Mouse (Mus musculus) large intestine, adult 2 months (tissue): ENCODE measurements around the gene Krtap5-4. TPM values are rescaled to one million over a fixed set of nuclear protein-coding genes. Genes with fewer than 3 reads are reported as not detected.
"Not testable (repeated sequence)": the region's sequence is repeated elsewhere in the genome, so short reads cannot be mapped to it uniquely, and the experiment has no call there.

Source experiments
- DNase-seq: peaks from one replicate; pipeline ENCODE4 v3.0.0-alpha.2; 2012; ENCODE audit warnings: low read depth, low spot score
- whole genome bisulfite sequencing: fragments of 180-500 bp; shearing (Covaris S2); methylation state at CpG from one replicate; pipeline ENCODE4 v1.1.7; 2018; 5-methylcytosine and 5-hydroxymethylcytosine counted together
- polyA plus RNA-seq: library from polyadenylated mRNA; depleted of rRNA; stranded (reverse); fragments of >200 nt; gene quantifications from 2 replicates; pipeline ENCODE4 v1.2.3, GENCODE M21; 2012

Gene Krtap5-4
- polyA plus RNA-seq, 1 experiment: not detected

DNA sequence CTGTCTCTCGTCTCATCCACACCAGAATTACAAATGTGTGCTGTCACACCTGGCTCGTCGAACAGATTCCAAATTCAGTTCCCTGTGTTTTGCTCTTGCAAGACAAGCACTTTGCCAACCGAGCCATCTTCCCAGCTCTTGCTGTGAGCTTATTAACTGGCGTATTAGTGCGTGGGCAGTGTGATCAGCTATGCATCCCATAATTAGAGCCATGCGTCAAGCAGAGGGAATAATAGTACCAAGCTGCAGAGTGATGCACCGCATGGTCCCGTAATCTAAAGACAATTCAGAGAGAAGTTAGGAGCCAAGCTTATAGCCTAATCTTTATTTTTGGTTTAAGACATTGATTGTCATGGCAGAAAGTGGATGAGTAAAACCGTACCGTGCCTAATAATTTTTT, 15.8 kb downstream of the Krtap5-4 start:
- no peak for DNase-seq
- WGBS: 83% methylated on average over 11 of the region's 11 CpGs

DNA sequence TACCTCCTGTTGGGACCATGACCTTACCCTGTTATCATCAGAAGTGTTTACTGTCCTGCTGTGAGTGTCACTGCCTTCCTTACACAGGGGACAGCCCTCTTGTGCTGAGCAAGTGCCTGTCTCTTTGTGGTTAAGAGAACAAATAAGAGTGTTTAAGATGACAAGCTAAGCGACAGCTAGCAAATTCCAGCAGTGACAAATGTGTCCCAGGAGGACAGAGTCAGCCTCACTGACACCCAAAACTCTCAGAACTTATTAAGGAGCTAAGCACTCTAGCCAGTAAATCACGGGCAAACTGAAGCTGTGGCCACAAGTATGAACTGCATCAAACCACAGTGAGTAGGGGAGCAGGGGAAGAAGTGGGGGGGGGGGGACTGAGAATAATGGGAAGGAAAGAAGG, 17.6 kb downstream of the Krtap5-4 start:
- WGBS: 40% methylated on average over 2 of the region's 2 CpGs
- DNase-seq: no peak

GRCm38 (mm10) chr7:142321637-142322306, 18.4 kb downstream of the Krtap5-4 start:
- 80% methylated on average over 7 of the region's 10 CpGs for WGBS

GRCm38 (mm10) chr7:142322641-142323040, 19.3 kb downstream of the Krtap5-4 start:
- 83% methylated on average over 6 of the region's 6 CpGs for WGBS
- no peak for DNase-seq

More at GRCm38 (mm10) chr7:142321637-142322306, 18.4 kb downstream of the Krtap5-4 start:
- not testable (repeated sequence) for DNase-seq

DNA sequence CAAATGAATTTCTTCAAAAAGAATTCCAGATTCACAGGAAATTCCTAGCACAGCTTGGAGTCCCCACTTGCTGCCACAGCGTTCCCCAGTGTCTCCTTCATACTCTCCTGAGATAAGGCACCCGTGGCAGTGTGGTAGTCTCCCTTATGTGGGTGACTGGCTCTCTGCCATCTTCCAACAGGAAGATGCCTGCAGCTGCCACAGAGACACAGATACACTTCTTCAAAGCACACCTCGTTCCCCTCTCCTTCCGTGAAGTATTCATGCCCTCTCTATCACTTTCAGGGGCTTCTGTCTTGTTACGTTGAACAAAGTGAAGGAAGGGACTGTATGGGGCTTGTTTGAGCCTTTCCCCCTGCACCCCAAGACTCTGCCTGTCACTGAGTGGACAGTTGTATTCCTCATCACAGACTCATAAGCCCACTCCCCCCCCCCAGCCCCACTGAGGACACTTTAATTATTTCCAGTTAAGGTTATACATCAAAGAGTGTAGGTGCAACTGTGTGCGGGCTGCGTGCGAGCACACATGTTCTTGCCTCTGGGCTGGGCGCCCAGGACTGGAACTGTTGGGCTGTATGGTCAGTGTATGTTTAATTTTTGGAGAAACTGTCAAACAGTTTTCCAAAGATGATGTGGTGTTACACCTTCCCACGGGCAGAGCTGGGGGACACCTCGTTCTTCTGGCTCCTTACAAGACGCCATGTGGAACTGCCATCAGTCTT, 20.2 kb downstream of the Krtap5-4 start:
- 83% methylated on average over 12 of the region's 12 CpGs for WGBS

DNA sequence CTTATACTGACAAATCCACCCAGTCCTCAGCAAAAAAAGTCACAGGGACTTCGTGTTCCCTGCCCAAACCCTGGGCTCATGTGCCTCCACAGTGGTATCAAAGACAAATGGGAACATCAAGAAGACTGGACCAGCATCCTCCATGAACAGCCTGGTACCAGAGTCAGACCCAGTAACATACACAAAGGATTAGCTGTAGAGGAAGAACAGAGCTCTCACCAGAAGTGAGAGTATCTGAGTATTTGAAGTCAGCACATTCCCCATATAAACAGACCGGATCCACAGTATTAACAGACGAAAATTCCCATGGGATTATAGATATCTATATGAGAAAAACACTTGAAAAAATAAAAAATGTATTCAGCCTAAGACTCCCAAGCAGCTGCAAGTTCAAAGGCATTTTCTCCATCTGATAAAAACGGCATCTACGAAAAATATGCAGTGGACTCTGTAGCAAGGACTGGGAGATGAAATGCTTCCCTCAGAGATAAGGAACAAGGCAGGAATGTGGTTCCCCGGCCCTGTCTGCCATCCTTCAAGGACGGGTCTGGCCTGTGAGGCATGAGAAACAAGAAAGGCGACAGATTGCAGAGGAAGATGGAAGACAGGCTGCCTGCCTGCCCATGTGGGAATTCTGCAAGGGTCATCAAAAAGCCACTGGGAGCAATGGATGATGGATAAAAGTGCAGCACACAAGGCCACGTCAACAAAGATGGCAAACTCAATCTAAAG, 23.5 kb downstream of the Krtap5-4 start:
- WGBS: 50% methylated on average over 9 of the region's 9 CpGs
- DNase-seq: no peak

More for the DNA sequence above, 20.2 kb downstream of the Krtap5-4 start:
- DNase-seq: no peak

GRCm38 (mm10) chr7:142328507-142328906, 25.2 kb downstream of the Krtap5-4 start:
- WGBS: 54% methylated on average over 3 of the region's 3 CpGs
- no peak for DNase-seq

DNA sequence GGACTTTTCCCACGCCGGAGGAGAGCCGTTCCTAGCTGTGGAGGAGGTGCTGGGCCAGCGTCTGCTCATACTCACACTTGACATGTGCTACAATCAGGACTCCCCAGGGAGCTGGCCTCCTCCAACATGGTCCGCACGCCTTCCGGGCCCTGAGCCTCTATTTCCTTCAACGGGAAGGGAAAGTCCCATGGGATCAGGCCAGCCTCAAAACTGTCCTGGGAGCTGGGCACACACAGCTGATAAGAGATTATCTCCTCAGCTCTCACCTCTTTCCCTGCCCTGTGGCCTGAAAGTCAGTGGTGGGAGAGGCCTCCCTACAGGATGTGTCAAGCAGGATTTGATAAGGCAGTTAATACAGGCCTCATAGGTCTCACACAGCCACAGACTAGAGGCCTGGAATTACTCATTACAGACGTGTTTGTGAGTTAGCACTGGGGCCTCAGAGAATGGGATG, 26.9 kb downstream of the Krtap5-4 start:
- 65% methylated on average over 9 of the region's 9 CpGs for WGBS
- DNase-seq: no peak

DNA sequence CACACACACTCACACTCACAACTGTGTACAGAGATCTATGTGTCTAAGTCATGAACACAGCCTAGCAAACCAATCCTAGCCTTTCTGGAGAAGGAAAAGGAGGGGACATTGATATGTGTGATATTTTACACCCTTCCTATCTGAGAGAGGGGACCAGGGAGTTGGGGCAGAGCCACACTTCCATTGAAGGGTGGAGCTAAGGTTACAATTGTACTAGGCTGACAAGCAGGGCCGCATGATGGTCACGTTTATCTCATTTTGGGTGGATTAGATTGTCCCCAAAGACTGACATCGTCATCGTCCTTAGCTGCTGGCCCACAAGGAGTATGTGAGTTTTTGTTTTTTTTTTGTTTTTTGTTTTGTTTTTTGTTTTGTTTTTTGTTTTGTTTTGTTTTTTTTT, 27.9 kb downstream of the Krtap5-4 start:
- 87% methylated on average over 4 of the region's 4 CpGs for WGBS

GRCm38 (mm10) chr7:142332741-142333140, 29.4 kb downstream of the Krtap5-4 start:
- DNase-seq: not testable (repeated sequence)
- WGBS: 90% methylated on average over 5 of the region's 9 CpGs

More for the DNA sequence above, 27.9 kb downstream of the Krtap5-4 start:
- DNase-seq: no peak

DNA sequence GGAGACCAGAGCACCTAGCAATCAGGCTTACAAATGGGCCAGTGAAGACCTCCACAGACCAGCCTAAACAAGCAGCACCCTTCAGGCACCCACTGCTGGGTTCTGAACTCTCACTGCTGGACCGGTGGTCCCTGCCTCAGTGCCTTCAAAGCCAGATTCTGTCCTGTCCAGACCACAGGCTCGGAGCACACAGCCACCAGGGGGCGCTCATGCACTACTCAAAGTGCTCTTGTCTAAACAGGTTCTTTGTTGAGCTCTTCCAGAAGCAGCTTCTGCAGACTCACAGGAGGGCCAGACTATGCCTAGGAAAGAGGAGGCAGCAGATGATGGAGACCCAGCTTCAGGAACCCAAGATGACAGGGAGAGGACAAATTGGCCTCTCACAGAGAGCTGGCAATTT, 30.9 kb downstream of the Krtap5-4 start:
- WGBS: 1% methylated on average over 3 of the region's 3 CpGs
- peak; percentile 55 for DNase-seq

- no peak for DNase-seq
- 82% methylated on average over 8 of the region's 8 CpGs for WGBS
Measured at GRCm38 (mm10) chr7:142335151-142335550, 31.8 kb downstream of the Krtap5-4 start.

DNA sequence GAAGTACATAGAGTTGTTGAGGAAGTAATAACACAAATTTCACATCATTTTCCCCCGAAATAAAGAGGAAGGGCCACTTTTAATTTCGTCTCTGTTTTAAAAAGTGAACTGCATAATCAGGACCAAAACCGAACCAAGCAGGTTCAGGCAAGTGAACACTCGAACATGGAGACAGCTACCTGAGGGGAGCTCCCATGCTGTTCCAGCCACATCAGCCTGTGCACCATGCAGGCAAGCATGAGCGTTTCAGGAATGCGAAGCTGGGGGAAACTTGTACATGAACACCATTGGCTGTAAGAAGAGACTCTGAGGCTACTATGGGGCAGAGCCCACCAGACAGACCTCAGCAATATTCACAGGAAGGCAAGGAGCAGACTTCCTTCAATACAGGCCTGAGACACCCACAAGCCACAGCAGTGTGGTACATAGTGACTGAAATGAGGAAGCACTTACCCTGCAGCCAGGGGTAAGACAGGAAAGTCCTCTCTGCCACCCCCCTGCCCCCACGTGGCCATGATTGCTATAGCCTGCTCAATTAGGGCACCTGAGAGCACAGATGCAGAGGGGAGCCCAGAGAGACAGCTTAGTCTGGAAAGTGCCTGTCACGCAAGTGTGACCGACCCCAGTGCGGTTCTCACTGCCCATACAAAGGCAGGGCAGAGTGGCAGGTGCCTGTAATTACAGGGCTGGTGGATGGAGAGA, 37.1 kb downstream of the Krtap5-4 start:
- WGBS: 63% methylated on average over 10 of the region's 10 CpGs
- DNase-seq: no peak

GRCm38 (mm10) chr7:142341564-142342246, 38.4 kb downstream of the Krtap5-4 start:
- no peak for DNase-seq

GRCm38 (mm10) chr7:142342247-142342640, 38.9 kb downstream of the Krtap5-4 start:
- 69% methylated on average over 3 of the region's 3 CpGs for WGBS
- DNase-seq: no peak

More at GRCm38 (mm10) chr7:142341564-142342246, 38.4 kb downstream of the Krtap5-4 start:
- WGBS: 31% methylated on average over 10 of the region's 10 CpGs

- 58% methylated on average over 4 of the region's 4 CpGs for WGBS
- DNase-seq: no peak
Measured at GRCm38 (mm10) chr7:142347542-142347941, 44.2 kb downstream of the Krtap5-4 start.

DNA sequence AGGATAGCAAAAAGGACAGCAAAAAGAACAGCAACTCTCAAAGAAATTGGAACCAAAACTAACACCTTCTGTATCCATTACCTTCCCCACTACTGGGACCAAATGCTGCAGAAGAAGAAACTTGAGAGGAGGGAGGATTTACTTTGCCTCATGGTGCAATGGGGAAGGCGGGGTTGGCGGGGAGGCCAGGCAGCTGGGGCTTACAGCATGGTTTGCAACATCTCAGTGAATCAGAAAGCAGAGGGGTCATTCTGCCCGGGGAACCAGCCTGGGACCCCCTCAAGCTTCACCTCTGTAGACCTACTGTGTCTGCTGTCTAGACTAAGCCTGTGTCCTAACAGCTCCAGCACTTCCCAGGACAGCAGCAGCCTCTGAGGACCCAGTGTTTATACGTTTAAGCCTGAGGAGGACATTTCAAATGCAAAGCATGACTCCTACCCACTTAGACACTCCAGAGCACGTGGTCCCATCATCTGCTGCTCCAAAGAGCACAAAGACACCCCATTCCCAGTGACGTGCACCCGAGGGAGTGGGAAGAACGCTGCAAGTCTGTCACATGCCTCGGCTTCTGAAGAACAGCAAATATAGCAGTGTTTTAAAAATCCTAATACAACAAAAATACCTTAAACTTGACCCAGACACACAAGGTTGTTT, 46.1 kb downstream of the Krtap5-4 start:
- 38% methylated on average over 9 of the region's 9 CpGs for WGBS
- DNase-seq: no peak

GRCm38 (mm10) chr7:142351569-142351968, 48.2 kb downstream of the Krtap5-4 start:
- WGBS: 60% methylated on average over 5 of the region's 5 CpGs

DNA sequence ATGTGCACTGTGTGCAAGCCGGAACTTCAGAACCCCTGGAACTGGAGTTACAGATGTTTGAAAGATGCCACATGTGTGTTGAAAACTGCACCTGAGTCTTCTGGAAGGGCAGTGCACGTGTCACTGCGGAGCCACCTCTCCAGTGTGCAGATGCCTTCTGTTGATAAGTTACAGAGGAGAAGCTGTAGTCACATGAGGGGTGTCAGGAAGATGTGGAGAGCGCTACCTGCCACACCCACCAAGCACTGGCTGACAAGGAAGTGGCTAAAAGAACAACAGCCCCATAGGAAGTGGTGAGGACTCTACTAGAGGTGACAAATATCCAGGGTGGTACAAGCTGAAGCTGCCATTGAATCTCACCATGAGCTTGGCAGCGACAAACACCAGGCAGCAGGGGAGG, 50.5 kb downstream of the Krtap5-4 start:
- 39% methylated on average over 5 of the region's 5 CpGs for WGBS

More at GRCm38 (mm10) chr7:142351569-142351968, 48.2 kb downstream of the Krtap5-4 start:
- no peak for DNase-seq

More for the DNA sequence above, 50.5 kb downstream of the Krtap5-4 start:
- DNase-seq: no peak
